ENCODE assay signal across 10 mouse cellular contexts in genomic region chr2:33843642-33844041, GRCm38 (mm10). TPM values are rescaled to one million over a fixed set of nuclear protein-coding genes. Genes with fewer than 3 reads are reported as not detected.
DNase-seq lines count a peak whose midpoint lies in the region; ATAC-seq and TF ChIP-seq lines count a peak whose summit lies in the region.
"Had no signal": no experiment of that assay in that cellular context is flagged by ENCODE, and none has a peak within 500 bp of the region (broad histone marks: within the 10 kb centered on the region; RNA-seq: fewer than 3 reads in every experiment).

No protein-coding gene starts in this region.

- no peak overlapping the region for H3K4me3 ChIP-seq in hindbrain, embryonic 13.5 days
- H3K4me3 ChIP-seq in hindbrain, postnatal 0 days (ENCODE audit: low read length): no peak overlapping the region
- no peak overlapping the region for H3K4me3 ChIP-seq in MEL (ENCODE audit: control insufficient read depth in 1 of 2, insufficient read depth in 1 of 2, low read depth in 2 of 2, low read length in 2 of 2)
- H3K4me3 ChIP-seq in liver, embryonic 15.5 days (replicated peaks): peak overlapping the region; percentile 25

- peak overlapping the region; percentile 44; the same call in 1 of the 2 replicates for H3K27ac ChIP-seq in hindbrain, embryonic 13.5 days
- H3K27ac ChIP-seq in hindbrain, postnatal 0 days: no peak overlapping the region
- H3K27ac ChIP-seq in MEL (ENCODE audit: control insufficient read depth, low read depth, low read length): peak overlapping the region; percentile 87
- H3K27ac ChIP-seq in liver, embryonic 15.5 days (replicated peaks): peak overlapping the region; percentile 99

- no peak for TF ChIP-seq CTCF in hindbrain, postnatal 0 days (IDR thresholded peaks at IDR 0.05; ENCODE audit: low read depth)
- TF ChIP-seq CTCF in MEL (IDR thresholded peaks at IDR 0.05 in 2 of 3, conservative IDR thresholded peaks at IDR 0.05 in 1 of 3; ENCODE audit: control insufficient read depth in 1 of 3, insufficient read depth in 1 of 3, low read depth in 2 of 3, low read length in 3 of 3, poor library complexity in 1 of 3, severe bottlenecking in 1 of 3): no peak

- TF ChIP-seq POLR2A in MEL (IDR thresholded peaks at IDR 0.05; ENCODE audit: control insufficient read depth in 1 of 2, insufficient read depth in 1 of 2, low read depth in 1 of 2, low read length in 2 of 2, poor library complexity in 1 of 2): no peak

- H3K36me3 ChIP-seq in hindbrain, embryonic 13.5 days: peaks cover 13% of the 10 kb centered on the region
- no peaks in the 10 kb centered on the region for H3K36me3 ChIP-seq in hindbrain, postnatal 0 days (ENCODE audit: insufficient read depth, low read length)
- peaks cover 0 to 38% of the 10 kb centered on the region in 2 experiments; a peak in 2 of 4 replicates for H3K36me3 ChIP-seq in MEL (ENCODE audit: control insufficient read depth in 1 of 2, insufficient read depth in 2 of 2, low read length in 2 of 2)
- H3K36me3 ChIP-seq in liver, embryonic 15.5 days (replicated peaks): no peaks in the 10 kb centered on the region

- no peak overlapping the region for H3K4me2 ChIP-seq in hindbrain, embryonic 13.5 days
- no peak overlapping the region for H3K4me2 ChIP-seq in hindbrain, postnatal 0 days (ENCODE audit: low read depth, low read length)
- peak overlapping the region; percentile 65 for H3K4me2 ChIP-seq in liver, embryonic 15.5 days

- WGBS in hindbrain, embryonic 13.5 days: 80% methylated on average over 2 of the region's 2 CpGs
- 86% methylated on average over 2 of the region's 2 CpGs for WGBS in hindbrain, postnatal 0 days
- 16% methylated on average over 2 of the region's 2 CpGs for WGBS in liver, embryonic 15.5 days (ENCODE audit: insufficient replicate concordance)

- H3K27me3 ChIP-seq in hindbrain, embryonic 13.5 days: no peaks in the 10 kb centered on the region
- no peaks in the 10 kb centered on the region for H3K27me3 ChIP-seq in hindbrain, postnatal 0 days (ENCODE audit: insufficient read depth, low read length)
- H3K27me3 ChIP-seq in MEL (ENCODE audit: control insufficient read depth in 1 of 2, insufficient read depth in 2 of 2, low read length in 2 of 2): no peaks in the 10 kb centered on the region
- no peaks in the 10 kb centered on the region for H3K27me3 ChIP-seq in liver, embryonic 15.5 days

- no peaks in the 10 kb centered on the region for H3K9me3 ChIP-seq in hindbrain, embryonic 13.5 days
- H3K9me3 ChIP-seq in hindbrain, postnatal 0 days (ENCODE audit: low read length): no peaks in the 10 kb centered on the region
- no peaks in the 10 kb centered on the region for H3K9me3 ChIP-seq in MEL (replicated peaks; ENCODE audit: insufficient read depth, low read length)
- H3K9me3 ChIP-seq in liver, embryonic 15.5 days (replicated peaks): no peaks in the 10 kb centered on the region

- TF ChIP-seq EP300 in MEL (IDR thresholded peaks at IDR 0.05; ENCODE audit: low read depth in 1 of 2, low read length in 2 of 2): no peak

- no peak overlapping the region for H3K9ac ChIP-seq in hindbrain, embryonic 13.5 days
- H3K9ac ChIP-seq in hindbrain, postnatal 0 days (replicated peaks; ENCODE audit: low read length): no peak overlapping the region
- H3K9ac ChIP-seq in MEL (ENCODE audit: control insufficient read depth, low read depth, low read length, poor library complexity, severe bottlenecking): peak overlapping the region; percentile 23
- peak overlapping the region; percentile 64 for H3K9ac ChIP-seq in liver, embryonic 15.5 days

- DNase-seq in hindbrain, postnatal 0 days (ENCODE audit: low spot score): no peak
- DNase-seq in MEL (ENCODE audit: low read depth, low spot score): no peak
- peak; percentile 55 for DNase-seq in c-Kit-positive CD71-positive TER-119-negative erythroid progenitor cells, embryonic 14.5 days (ENCODE audit: low read depth)
- no peak for DNase-seq in right cerebral cortex, adult 2 months (ENCODE audit: low spot score in 2 of 2)
- DNase-seq in left cerebral cortex, adult 9 months (ENCODE audit: low spot score in 2 of 2): no peak
- DNase-seq: cerebellum, adult 9-11 months; gastrocnemius, postnatal 25 days; right cerebral cortex, postnatal 4 days had no signal

- H3K4me1 ChIP-seq in hindbrain, embryonic 13.5 days (replicated peaks): peaks cover 58% of the 10 kb centered on the region
- peaks cover 28% of the 10 kb centered on the region for H3K4me1 ChIP-seq in hindbrain, postnatal 0 days (ENCODE audit: insufficient read depth, low read length)
- H3K4me1 ChIP-seq in MEL (ENCODE audit: control insufficient read depth in 1 of 2, insufficient read depth in 2 of 2, low read length in 2 of 2): peaks cover 36 to 53% of the 10 kb centered on the region in 2 experiments
- H3K4me1 ChIP-seq in liver, embryonic 15.5 days (replicated peaks): peaks cover 98% of the 10 kb centered on the region

- ATAC-seq in hindbrain, embryonic 13.5 days (ENCODE audit: low FRiP score): no peak
- no peak for ATAC-seq in hindbrain, postnatal 0 days
- ATAC-seq in liver, embryonic 15.5 days (ENCODE audit: insufficient read depth): peak; percentile 82

- TF ChIP-seq RAD21 in MEL (IDR thresholded peaks at IDR 0.05; ENCODE audit: low read depth, low read length): no peak

- no peaks in the 10 kb centered on the region for H3K79me2 ChIP-seq in MEL (ENCODE audit: control insufficient read depth, insufficient read depth, low read length, poor library complexity)

TF ChIP-seq in MEL, 35 proteins besides CTCF, POLR2A, EP300 and RAD21:
- TF ChIP-seq GATA1 (IDR thresholded peaks at IDR 0.05; ENCODE audit: low read depth, low read length) (no peak), MAX (IDR thresholded peaks at IDR 0.05; ENCODE audit: low read length) (peak; percentile 38; the same call in 1 of the 2 replicates), ZNF384 (IDR thresholded peaks at IDR 0.05; ENCODE audit: low read depth, low read length) (no peak), MAFK (IDR thresholded peaks at IDR 0.05; ENCODE audit: borderline replicate concordance, low read depth, low read length) (no peak), SIN3A (IDR thresholded peaks at IDR 0.05; ENCODE audit: low read length) (no peak)

RNA-seq across cellular contexts. Expression of gene Mvb12b, which starts 44.1 kb away (rescaled TPM):
- 60.9 and 65.0 TPM in 2 replicates for polyA plus RNA-seq in hindbrain, embryonic 13.5 days (2015; fragmentation: Nextera tagmentation; extraction: Ambion mirVana)
- 134 and 142 TPM in 2 replicates for total RNA-seq in hindbrain, postnatal 0 days (2014; rRNA removed)
- polyA plus RNA-seq in hindbrain, postnatal 0 days (2015; fragmentation: Nextera tagmentation; extraction: Ambion mirVana): 55.4 and 64.1 TPM in 2 replicates
- total RNA-seq in MEL (2012; rRNA removed): 19.6 and 22.8 TPM in 2 replicates
- 10 to 100 TPM in 1 of 2 experiments, not detected in 1; 23.3 TPM for polyA plus RNA-seq in MEL (2012; ENCODE audit: insufficient read depth in 1 of 2, insufficient read length in 2 of 2, low read depth in 1 of 2, low replicate concordance in 2 of 2, missing spikeins in 1 of 2)
- 11.3 and 12.7 TPM in 2 replicates for polyA plus RNA-seq in liver, embryonic 15.5 days (2015; fragmentation: Nextera tagmentation; extraction: Ambion mirVana)

Comparison
In these comparisons a context has a peak if more than half of its experiments do, and no peak if none do; other contexts are left out.
1. H3K9ac ChIP-seq: peak in MEL (single experiment) and liver, embryonic 15.5 days (single experiment); none in hindbrain, embryonic 13.5 days (single experiment) and hindbrain, postnatal 0 days (single experiment).